Mouse (Mus musculus) natural killer cell, adult 2 months (primary cell): ENCODE results near the gene Vmn2r105.

ENCODE experiments used
- DNase-seq, 2 experiments: peaks; one replicate each; pipeline ENCODE4 v3.0.0; 2022; ENCODE audit warnings: low spot score in 2 of 2

The Vmn2r105 gene

GRCm38 (mm10) chr17:20234952-20235351, at the start of gene Vmn2r105:
Gene Vmn2r105 (minus strand): TSS chr17:20235052.
- DNase-seq: no peak

GRCm38 (mm10) chr17:20255522-20255921, 20.7 kb upstream of the Vmn2r105 start:
- DNase-seq: no peak

- DNase-seq: no peak
Measured at GRCm38 (mm10) chr17:20182997-20183396, 51.9 kb downstream of the Vmn2r105 start, which contains the start of gene Fpr-rs6. Gene Fpr-rs6 (minus strand): TSS chr17:20183097.
